In the genomic region with DNA sequence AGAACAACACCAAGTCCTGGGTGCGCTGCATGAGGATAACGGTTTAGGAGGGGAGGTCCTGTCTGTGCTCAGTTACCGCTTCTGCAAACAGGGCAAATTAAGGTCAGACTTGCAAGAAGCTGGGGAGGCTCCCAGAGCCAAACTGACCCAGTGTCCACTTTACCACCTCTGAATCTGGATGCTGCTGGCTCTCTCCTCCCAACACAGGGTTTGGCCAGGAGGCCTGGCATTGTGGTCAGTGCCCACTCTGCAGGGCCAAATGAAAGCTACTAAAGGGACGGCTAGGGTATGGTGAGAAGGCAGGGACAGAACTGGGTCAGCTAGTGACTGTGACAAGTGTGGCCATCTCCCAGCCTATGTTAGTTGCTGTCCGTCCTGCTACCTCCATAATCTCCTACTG, we compare ENCODE assay signal across 24 mouse cellular contexts. TPM values are rescaled to one million over a fixed set of nuclear protein-coding genes. Genes with fewer than 3 reads are reported as not detected.
DNase-seq lines count a peak whose midpoint lies in the region; ATAC-seq and TF ChIP-seq lines count a peak whose summit lies in the region.
"Had no signal": no experiment of that assay in that cellular context is flagged by ENCODE, and none has a peak within 500 bp of the region (broad histone marks: within the 10 kb centered on the region; RNA-seq: fewer than 3 reads in every experiment).

No protein-coding gene starts in this region.

- 83% methylated on average over 5 of the region's 5 CpGs for WGBS in forebrain, postnatal 0 days
- WGBS in midbrain, embryonic 15.5 days = 88% methylated on average over 5 of the region's 5 CpGs

- no peaks in the 10 kb centered on the region for H3K9me3 ChIP-seq in forebrain, postnatal 0 days (ENCODE audit: low read length)
- no peaks in the 10 kb centered on the region for H3K9me3 ChIP-seq in midbrain, embryonic 15.5 days
- H3K9me3 ChIP-seq: embryonic facial prominence, embryonic 12.5 days; heart, embryonic 13.5 days; limb, embryonic 13.5 days; liver, embryonic 13.5 days had no signal

- H3K4me2 ChIP-seq in forebrain, postnatal 0 days (ENCODE audit: low read depth) = peak overlapping the region; percentile 81
- peak overlapping the region; percentile 61 for H3K4me2 ChIP-seq in midbrain, embryonic 15.5 days
- H3K4me2 ChIP-seq: embryonic facial prominence, embryonic 12.5 days; heart, embryonic 13.5 days; limb, embryonic 13.5 days; liver, embryonic 13.5 days; lung, embryonic 14.5 days had no signal

- intact Hi-C loops in left cerebral cortex, postnatal 10 days (cut with DNase I) = no loop called here

- H3K27ac ChIP-seq in layer of hippocampus, adult 2 months = peak overlapping the region; percentile 96
- H3K27ac ChIP-seq in forebrain, postnatal 0 days (ENCODE audit: low read depth, low read length) = no peak overlapping the region
- no peak overlapping the region for H3K27ac ChIP-seq in midbrain, embryonic 15.5 days
- H3K27ac ChIP-seq: embryonic facial prominence, embryonic 12.5 days; heart, embryonic 13.5 days; limb, embryonic 13.5 days; liver, embryonic 13.5 days; macrophage had no signal

- H3K4me1 ChIP-seq in forebrain, postnatal 0 days (ENCODE audit: insufficient read depth) = peaks cover 23% of the 10 kb centered on the region
- peaks cover 44% of the 10 kb centered on the region for H3K4me1 ChIP-seq in midbrain, embryonic 15.5 days

- H3K4me3 ChIP-seq in layer of hippocampus, adult 2 months = peak overlapping the region; percentile 61
- H3K4me3 ChIP-seq in forebrain, postnatal 0 days (ENCODE audit: low read depth, low read length) = no peak overlapping the region
- H3K4me3 ChIP-seq in midbrain, embryonic 15.5 days = no peak overlapping the region
- H3K4me3 ChIP-seq: embryonic facial prominence, embryonic 12.5 days; erythroblast, embryonic 14.5 days; heart, embryonic 13.5 days; limb, embryonic 13.5 days; liver, embryonic 13.5 days had no signal

- ATAC-seq in forebrain, postnatal 0 days = no peak
- ATAC-seq in midbrain, embryonic 15.5 days (replicated peaks) = no peak
- ATAC-seq: intestine, embryonic 16.5 days had no signal

- no peak overlapping the region for H3K9ac ChIP-seq in forebrain, postnatal 0 days
- no peak overlapping the region for H3K9ac ChIP-seq in midbrain, embryonic 15.5 days
- H3K9ac ChIP-seq: embryonic facial prominence, embryonic 12.5 days; heart, embryonic 13.5 days; limb, embryonic 13.5 days; liver, embryonic 13.5 days; lung, embryonic 14.5 days had no signal

- TF ChIP-seq CTCF in layer of hippocampus, adult 2 months (conservative IDR thresholded peaks at IDR 0.05) = no peak
- TF ChIP-seq CTCF in forebrain, postnatal 0 days (IDR thresholded peaks at IDR 0.05; ENCODE audit: low read depth) = no peak

- H3K27me3 ChIP-seq in forebrain, postnatal 0 days (ENCODE audit: insufficient read depth, low read length) = no peaks in the 10 kb centered on the region
- no peaks in the 10 kb centered on the region for H3K27me3 ChIP-seq in midbrain, embryonic 15.5 days (replicated peaks)
- H3K27me3 ChIP-seq: embryonic facial prominence, embryonic 12.5 days; limb, embryonic 13.5 days had no signal

- no peaks in the 10 kb centered on the region for H3K36me3 ChIP-seq in forebrain, postnatal 0 days (ENCODE audit: insufficient read depth)
- no peaks in the 10 kb centered on the region for H3K36me3 ChIP-seq in midbrain, embryonic 15.5 days (replicated peaks)
- H3K36me3 ChIP-seq: embryonic facial prominence, embryonic 12.5 days; heart, embryonic 13.5 days; limb, embryonic 13.5 days; liver, embryonic 13.5 days had no signal

- peak; percentile 51 to 54 for DNase-seq in cerebellum, postnatal 25 days
- no peak for DNase-seq in cerebellum, adult 8-10 months
- no peak for DNase-seq in layer of hippocampus, adult 2 months (ENCODE audit: low spot score in 2 of 2)
- no peak for DNase-seq in layer of hippocampus, adult 9-11 months
- no peak for DNase-seq in forebrain, postnatal 0 days
- DNase-seq in left cerebral cortex, postnatal 10 days (ENCODE audit: extremely low spot score in 1 of 2, low spot score in 2 of 2) = no peak
- no peak for DNase-seq in spleen, postnatal 14 days (ENCODE audit: low spot score in 2 of 2)
- DNase-seq: adrenal gland, postnatal 36 days; B cell, adult 2 months; gastrocnemius, postnatal 14 days; heart, adult 18-20 months; kidney, postnatal 36 days; liver, embryonic 13.5 days; lung, embryonic 14.5 days; right cerebral cortex, adult 18-20 months; thymus, postnatal 25 days had no signal

RNA-seq across cellular contexts. Expression of a gene that starts 2.6 kb away (rescaled TPM):
- total RNA-seq in layer of hippocampus, adult 2 months (2021) = 10 to 100 TPM; 63.6 to 66.4 TPM
- 27.8 and 31.2 TPM in 2 replicates for total RNA-seq in forebrain, postnatal 0 days (2014; rRNA removed)
- polyA plus RNA-seq in forebrain, postnatal 0 days (2015; fragmentation: Nextera tagmentation; extraction: Ambion mirVana) = 15.8 and 20.1 TPM in 2 replicates
- 8.9 and 10.0 TPM in 2 replicates for polyA plus RNA-seq in midbrain, embryonic 15.5 days (2015; fragmentation: Nextera tagmentation; extraction: Ambion mirVana)
- total RNA-seq in left cerebral cortex, postnatal 10 days (2021) = 10 to 100 TPM; 61.7 to 67.9 TPM
- polyA plus RNA-seq: macrophage had no signal

RNA-seq across cellular contexts. Expression of a gene that starts 22.0 kb away (rescaled TPM):
- under 1 TPM; 0.08 to 0.10 TPM for total RNA-seq in layer of hippocampus, adult 2 months (2021)
- total RNA-seq in forebrain, postnatal 0 days (2014; rRNA removed) = not detected in 2 replicates
- 0.04 TPM in 1 of 2 replicates, not detected in the other for polyA plus RNA-seq in forebrain, postnatal 0 days (2015; fragmentation: Nextera tagmentation; extraction: Ambion mirVana)
- 0.06 and 0.14 TPM in 2 replicates for polyA plus RNA-seq in midbrain, embryonic 15.5 days (2015; fragmentation: Nextera tagmentation; extraction: Ambion mirVana)
- total RNA-seq in left cerebral cortex, postnatal 10 days (2021) = under 1 TPM in 1 of 2 experiments, not detected in 1; 0.11 TPM
- total RNA-seq: gastrocnemius, postnatal 14 days; heart, postnatal 25 days had no signal
- polyA plus RNA-seq: erythroblast, embryonic 14.5 days; liver, embryonic 13.5 days; macrophage had no signal

Comparison
In these comparisons a context has a peak if more than half of its experiments do, and no peak if none do; other contexts are left out.
1. DNase-seq: peak in cerebellum, postnatal 25 days (2 of 2); none in cerebellum, adult 8-10 months (single experiment), layer of hippocampus, adult 2 months (0 of 2), layer of hippocampus, adult 9-11 months (single experiment), forebrain, postnatal 0 days (single experiment), left cerebral cortex, postnatal 10 days (0 of 2) and spleen, postnatal 14 days (0 of 2).